Mouse (Mus musculus) liver, embryonic 11.5 days (tissue): ENCODE measurements around the gene Ano7. TPM values are rescaled to one million over a fixed set of nuclear protein-coding genes. Genes with fewer than 3 reads are reported as not detected.

ENCODE experiments used
- ATAC-seq: fragments of 200-750 bp; cut with Nextera tagmentation; replicated peaks from 2 replicates; pipeline ENCODE4 v1.8.0; 2017; ENCODE audit warnings: moderate number of reproducible peaks, mild to moderate bottlenecking, moderate TSS enrichment, moderate library complexity; ENCODE audit not compliant: low FRiP score
- DNase-seq: peaks from one replicate; pipeline ENCODE4 v3.0.0-alpha.2; 2017; ENCODE audit warnings: low spot score
- H3K27ac ChIP-seq: fragments of 300-500 bp; sonication (generic); 2 replicates; pipeline ENCODE4 v1.5.1; 2014; ENCODE audit warnings: mild to moderate bottlenecking, low read depth, low read length, control low read depth
- H3K27me3 ChIP-seq: fragments of 300-500 bp; sonication (generic); replicated peaks from 2 replicates; pipeline ENCODE4 v1.6.1; 2014; ENCODE audit warnings: low read length, mixed read lengths; ENCODE audit not compliant: control insufficient read depth, insufficient read depth
- H3K36me3 ChIP-seq: fragments of 300-500 bp; sonication (generic); 2 replicates; pipeline ENCODE4 v1.6.1; 2014; ENCODE audit warnings: mild to moderate bottlenecking, low read length, moderate library complexity, mixed read lengths; ENCODE audit not compliant: control insufficient read depth, insufficient read depth
- H3K4me1 ChIP-seq: fragments of 300-500 bp; sonication (generic); replicated peaks from 2 replicates; pipeline ENCODE4 v1.6.1; 2014; ENCODE audit warnings: low read length, mixed read lengths; ENCODE audit not compliant: control insufficient read depth, insufficient read depth
- H3K4me2 ChIP-seq: fragments of 300-500 bp; sonication (generic); 2 replicates; pipeline ENCODE4 v1.6.1; 2014; ENCODE audit warnings: mild to moderate bottlenecking, control low read depth, moderate library complexity
- H3K4me3 ChIP-seq: fragments of 300-500 bp; sonication (generic); 2 replicates; pipeline ENCODE4 v1.5.1; 2014; ENCODE audit warnings: low read depth, low read length, control low read depth
- H3K9ac ChIP-seq: fragments of 300-500 bp; sonication (generic); 2 replicates; pipeline ENCODE4 v1.6.1; 2014; ENCODE audit warnings: low read depth, low read length, control low read depth
- H3K9me3 ChIP-seq: fragments of 300-500 bp; sonication (generic); 2 replicates; pipeline ENCODE4 v1.6.1; 2016; ENCODE audit warnings: low read length, inconsistent platforms, mixed read lengths; ENCODE audit not compliant: control insufficient read depth
- WGBS: fragments of 180-500 bp; shearing (Covaris S2); extraction: QIAGEN DNeasy Blood & Tissue Kit; methylation state at CpG from one replicate; pipeline ENCODE4 v1.1.7; 2014; 5-methylcytosine and 5-hydroxymethylcytosine counted together
- polyA plus RNA-seq: library from polyadenylated mRNA; unstranded; fragments of >200 nt; fragmentation: Nextera tagmentation; extraction: Ambion mirVana; gene quantifications from 2 replicates; pipeline ENCODE4 v1.2.1, GENCODE M21; 2014

Ano7 gene
- polyA plus RNA-seq, 1 experiment from 2014 or later: 0.22 TPM

GRCm38 (mm10) chr1:93352724-93353123 is 21.0 kb upstream of the Ano7 start:
- Histone ChIP-seq H3K4me2 (no peak overlapping the region), H3K9me3 (no peaks in the 10 kb centered on the region), H3K4me3 (no peak overlapping the region), H3K27ac (no peak overlapping the region), H3K36me3 (peaks cover 47% of the 10 kb centered on the region), H3K27me3 (no peaks in the 10 kb centered on the region), H3K9ac (no peak overlapping the region), H3K4me1 (no peaks in the 10 kb centered on the region)
- WGBS: 88% methylated on average over 2 of the region's 2 CpGs
- no peak for ATAC-seq
- DNase-seq: no peak

DNA sequence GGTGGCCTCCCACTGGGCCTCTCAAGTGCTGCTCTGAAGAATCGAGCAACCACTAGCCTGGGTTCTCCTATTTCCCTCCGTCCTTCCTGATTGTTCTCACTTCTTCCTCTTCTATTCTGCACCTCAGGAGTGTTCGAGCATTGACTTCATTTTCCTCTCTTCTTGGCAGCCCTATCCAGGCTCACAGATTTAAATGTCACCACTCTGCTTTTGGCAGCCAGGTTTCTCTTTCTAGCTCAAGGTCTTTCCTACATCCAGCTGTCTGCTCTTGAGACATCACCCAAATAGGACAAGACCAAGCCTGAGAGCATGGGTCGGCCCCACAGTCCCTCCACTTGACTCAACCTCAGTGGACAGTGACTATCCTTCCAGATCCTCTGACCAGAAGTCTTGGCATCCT is 11.1 kb upstream of the Ano7 start:
- Histone ChIP-seq H3K9ac (no peak overlapping the region), H3K27ac (no peak overlapping the region), H3K9me3 (no peaks in the 10 kb centered on the region), H3K4me3 (no peak overlapping the region), H3K4me2 (no peak overlapping the region), H3K4me1 (no peaks in the 10 kb centered on the region), H3K27me3 (no peaks in the 10 kb centered on the region), H3K36me3 (peaks cover 41% of the 10 kb centered on the region)
- DNase-seq (no peak), ATAC-seq (no peak)
- WGBS: 79% methylated on average over 4 of the region's 4 CpGs

DNA sequence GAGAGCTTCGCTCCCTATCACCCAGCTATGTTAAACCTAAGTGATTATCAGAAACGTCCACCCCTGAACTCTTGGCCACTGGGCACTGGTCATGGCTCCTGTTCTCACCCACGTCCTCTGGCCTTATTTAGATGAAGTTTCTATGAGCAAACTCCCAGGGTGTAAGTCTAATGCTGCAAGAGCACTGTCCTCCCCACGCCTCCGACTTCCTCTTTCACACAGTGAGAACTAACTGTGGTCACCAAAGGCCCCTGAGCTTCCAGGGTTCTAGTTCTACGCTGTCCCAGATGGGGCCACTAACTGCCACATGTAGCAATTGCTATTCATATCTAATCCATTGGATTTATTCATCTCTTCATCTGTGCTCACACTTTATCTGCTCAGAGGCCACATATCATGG is 8.1 kb upstream of the Ano7 start:
- Histone ChIP-seq H3K4me1 (no peaks in the 10 kb centered on the region), H3K9me3 (no peaks in the 10 kb centered on the region), H3K27me3 (no peaks in the 10 kb centered on the region), H3K4me2 (no peak overlapping the region), H3K9ac (no peak overlapping the region), H3K27ac (no peak overlapping the region), H3K36me3 (peaks cover 34% of the 10 kb centered on the region), H3K4me3 (no peak overlapping the region)
- ATAC-seq (no peak), DNase-seq (no peak)
- 80% methylated on average over 6 of the region's 6 CpGs for WGBS

GRCm38 (mm10) chr1:93377307-93377706 is 3.6 kb downstream of the Ano7 start:
- H3K36me3 ChIP-seq: no peaks in the 10 kb centered on the region
- H3K9ac ChIP-seq: no peak overlapping the region
- H3K27me3 ChIP-seq: no peaks in the 10 kb centered on the region; the same call in 1 of the 2 replicates
- DNase-seq (no peak), ATAC-seq (no peak)
- no peak overlapping the region for H3K4me3 ChIP-seq
- H3K9me3 ChIP-seq: no peaks in the 10 kb centered on the region
- WGBS: 38% methylated on average over 5 of the region's 5 CpGs
- H3K4me2 ChIP-seq: no peak overlapping the region
- H3K4me1 ChIP-seq: no peaks in the 10 kb centered on the region; the same call in 1 of the 2 replicates
- no peak overlapping the region for H3K27ac ChIP-seq

DNA sequence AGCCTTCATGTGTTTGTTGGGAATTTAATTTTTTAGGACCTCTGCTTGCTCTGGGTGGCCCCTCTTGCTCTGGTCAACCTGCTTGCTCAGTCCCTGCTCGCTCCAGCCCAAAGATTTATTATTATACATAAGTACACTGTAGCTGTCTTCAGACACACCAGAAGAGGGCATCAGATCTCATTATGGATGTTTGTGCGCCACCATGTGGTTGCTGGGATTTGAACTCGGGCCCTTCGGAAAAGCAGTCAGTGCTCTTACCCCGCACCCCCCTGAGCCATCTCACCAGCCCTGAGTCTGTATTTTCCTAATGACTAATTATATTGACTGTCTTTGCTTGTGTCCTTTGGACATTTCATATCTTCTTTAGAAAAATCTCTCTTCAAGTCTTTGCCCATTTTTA is 5.4 kb downstream of the Ano7 start:
- 69% methylated on average over 5 of the region's 5 CpGs for WGBS
- no peaks in the 10 kb centered on the region; the same call in 1 of the 2 replicates for H3K27me3 ChIP-seq
- no peak overlapping the region for H3K9ac ChIP-seq
- ATAC-seq (no peak), DNase-seq (no peak)
- no peaks in the 10 kb centered on the region for H3K36me3 ChIP-seq
- H3K4me3 ChIP-seq: no peak overlapping the region
- H3K4me1 ChIP-seq: no peaks in the 10 kb centered on the region; the same call in 1 of the 2 replicates
- H3K27ac ChIP-seq: no peak overlapping the region
- no peak overlapping the region for H3K4me2 ChIP-seq
- H3K9me3 ChIP-seq: no peaks in the 10 kb centered on the region

- H3K36me3 ChIP-seq: no peaks in the 10 kb centered on the region
- H3K4me1 ChIP-seq: no peaks in the 10 kb centered on the region
- no peak overlapping the region for H3K4me2 ChIP-seq
- H3K27me3 ChIP-seq: no peaks in the 10 kb centered on the region
- H3K9ac ChIP-seq: no peak overlapping the region
- 60% methylated on average over 2 of the region's 2 CpGs for WGBS
- H3K4me3 ChIP-seq: no peak overlapping the region
- DNase-seq: no peak
- no peak overlapping the region for H3K27ac ChIP-seq
- no peak for ATAC-seq
- no peaks in the 10 kb centered on the region for H3K9me3 ChIP-seq
Observed at GRCm38 (mm10) chr1:93387198-93387597, 13.5 kb downstream of the Ano7 start.

GRCm38 (mm10) chr1:93388906-93389305 is 15.2 kb downstream of the Ano7 start:
- H3K27ac ChIP-seq: no peak overlapping the region
- H3K9me3 ChIP-seq: no peaks in the 10 kb centered on the region
- H3K27me3 ChIP-seq: no peaks in the 10 kb centered on the region
- H3K4me3 ChIP-seq: no peak overlapping the region
- DNase-seq: no peak
- H3K4me2 ChIP-seq: no peak overlapping the region
- ATAC-seq: no peak
- H3K4me1 ChIP-seq: no peaks in the 10 kb centered on the region
- 74% methylated on average over 2 of the region's 2 CpGs for WGBS
- no peak overlapping the region for H3K9ac ChIP-seq
- H3K36me3 ChIP-seq: no peaks in the 10 kb centered on the region

GRCm38 (mm10) chr1:93401191-93402052 is 27.7 kb downstream of the Ano7 start:
- H3K9me3 ChIP-seq: no peaks in the 10 kb centered on the region
- no peak for DNase-seq
- no peak for ATAC-seq
- 0 out of 2 replicates have a peak, but pooled peaks cover 2% of the 10 kb centered on the region for H3K4me1 ChIP-seq
- H3K4me3 ChIP-seq: peak overlapping the region; percentile 38
- H3K9ac ChIP-seq: no peak overlapping the region
- 17% methylated on average over 38 of the region's 38 CpGs for WGBS
- H3K27me3 ChIP-seq: no peaks in the 10 kb centered on the region
- H3K4me2 ChIP-seq: peak overlapping the region; percentile 69
- peaks cover under 1% of the 10 kb centered on the region for H3K36me3 ChIP-seq
- no peak overlapping the region for H3K27ac ChIP-seq

DNA sequence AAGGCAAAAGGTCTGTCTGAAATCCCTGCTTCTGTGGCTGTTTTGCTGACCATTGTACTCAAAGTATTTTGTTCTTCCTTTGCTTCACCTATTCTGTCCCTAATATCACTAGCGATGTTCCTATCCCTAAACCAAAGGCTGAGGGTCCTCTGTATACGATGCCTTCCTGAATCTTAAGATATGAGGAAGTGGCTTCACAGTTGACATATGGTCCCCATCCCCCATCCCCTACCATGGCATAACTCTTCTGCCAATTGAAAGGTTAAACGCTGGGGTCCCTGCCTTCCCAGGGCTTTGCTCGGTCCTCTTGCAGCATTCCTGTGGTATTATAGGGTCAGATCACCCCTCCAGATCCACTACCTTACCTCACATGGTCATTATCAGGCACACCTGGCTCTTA is 29.7 kb downstream of the Ano7 start:
- peaks cover 20% of the 10 kb centered on the region for H3K36me3 ChIP-seq
- no peak overlapping the region for H3K9ac ChIP-seq
- H3K4me3 ChIP-seq: no peak overlapping the region
- no peaks in the 10 kb centered on the region for H3K9me3 ChIP-seq
- no peak overlapping the region for H3K4me2 ChIP-seq
- H3K4me1 ChIP-seq: no peaks in the 10 kb centered on the region
- no peaks in the 10 kb centered on the region for H3K27me3 ChIP-seq
- ATAC-seq (no peak), DNase-seq (no peak)
- no peak overlapping the region for H3K27ac ChIP-seq
- 54% methylated on average over 4 of the region's 4 CpGs for WGBS
